7 mouse cellular contexts compared by ENCODE assay signal in the genomic region with DNA sequence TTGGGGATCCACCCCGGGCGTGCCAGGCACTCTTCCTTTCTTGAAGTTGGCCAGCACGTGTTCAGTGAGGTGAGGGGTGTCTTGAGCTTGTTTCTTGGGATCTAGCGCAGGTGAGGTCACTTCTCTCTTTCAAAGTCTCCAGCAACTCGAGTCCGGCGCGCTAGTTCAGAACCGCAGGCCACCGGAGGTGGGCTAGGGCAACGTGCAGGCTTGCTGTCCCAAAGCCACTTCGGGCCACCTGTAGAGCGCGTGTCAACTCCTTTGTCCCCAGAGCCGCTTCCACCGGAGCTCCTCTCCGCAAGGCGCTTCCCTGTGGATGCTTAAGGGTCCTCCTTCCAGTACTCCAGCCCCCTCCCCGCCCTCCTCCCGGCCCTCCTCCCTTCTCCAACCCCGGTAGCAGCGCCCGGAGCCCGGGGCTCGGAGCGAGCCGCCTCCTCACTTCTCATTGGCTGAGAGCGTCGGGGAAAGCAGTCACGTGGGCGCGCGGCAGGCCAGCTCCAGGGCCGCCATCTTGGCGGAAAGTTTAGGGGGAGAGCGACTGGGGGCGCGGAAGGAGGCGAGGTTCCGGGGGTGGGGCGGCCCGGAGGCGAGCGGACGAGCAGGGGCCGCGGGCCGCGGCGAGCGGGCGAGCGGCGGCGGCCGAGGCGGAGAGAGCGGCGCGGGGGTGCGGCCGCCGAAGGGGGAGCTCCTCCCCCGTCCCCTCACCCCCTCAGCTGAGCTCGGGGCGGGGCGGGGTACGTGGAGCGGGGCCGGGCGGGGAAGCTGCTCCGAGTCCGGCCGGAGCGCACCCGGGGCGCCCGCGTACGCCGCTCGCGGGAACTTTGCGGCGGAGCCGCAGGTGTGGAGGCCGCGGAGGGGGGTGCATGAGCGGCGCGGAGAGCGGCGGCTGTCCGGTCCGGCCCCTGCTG. TPM values are rescaled to one million over a fixed set of nuclear protein-coding genes. Genes with fewer than 3 reads are reported as not detected.
DNase-seq lines count a peak whose midpoint lies in the region; ATAC-seq lines count a peak whose summit lies in the region.

A gene (plus strand): TSS at position 65 of the 908 bp plus-strand sequence.

- H3K27ac ChIP-seq in embryonic facial prominence, embryonic 10.5 days (replicated peaks) = peak within 1 kb of the TSS; percentile 99
- peak within 1 kb of the TSS; percentile 99 for H3K27ac ChIP-seq in limb, embryonic 10.5 days
- peak within 1 kb of the TSS; percentile 88 for H3K27ac ChIP-seq in midbrain, embryonic 13.5 days

- DNase-seq in adrenal gland, postnatal 10 days = peak; percentile 89
- peak; percentile 97 for DNase-seq in embryonic facial prominence, embryonic 10.5 days (ENCODE audit: low spot score)
- DNase-seq in kidney, adult 11 months = peak; percentile 86
- peak; percentile 96 for DNase-seq in limb, embryonic 10.5 days (ENCODE audit: low spot score)
- DNase-seq in spleen, adult 12 weeks (ENCODE audit: low spot score) = peak; percentile 79

- peaks cover 33% of the 10 kb centered on the region for H3K36me3 ChIP-seq in embryonic facial prominence, embryonic 10.5 days (replicated peaks)
- H3K36me3 ChIP-seq in limb, embryonic 10.5 days = peaks cover 37% of the 10 kb centered on the region
- H3K36me3 ChIP-seq in midbrain, embryonic 13.5 days = no peaks in the 10 kb centered on the region

- ATAC-seq in granulocyte monocyte progenitor cell, adult 5-6 weeks (replicated peaks; ENCODE audit: poor library complexity, severe bottlenecking) = peak; percentile 89
- peak; percentile 95 for ATAC-seq in midbrain, embryonic 13.5 days

- no peaks in the 10 kb centered on the region for H3K9me3 ChIP-seq in embryonic facial prominence, embryonic 10.5 days
- H3K9me3 ChIP-seq in limb, embryonic 10.5 days (replicated peaks) = no peaks in the 10 kb centered on the region
- no peaks in the 10 kb centered on the region for H3K9me3 ChIP-seq in midbrain, embryonic 13.5 days

- peak within 1 kb of the TSS; percentile 82 for H3K4me2 ChIP-seq in midbrain, embryonic 13.5 days (replicated peaks)

- peak within 1 kb of the TSS; percentile 83 for H3K9ac ChIP-seq in midbrain, embryonic 13.5 days (replicated peaks)

- H3K4me1 ChIP-seq in embryonic facial prominence, embryonic 10.5 days = peaks cover 36% of the 10 kb centered on the region
- peaks cover 20% of the 10 kb centered on the region for H3K4me1 ChIP-seq in limb, embryonic 10.5 days
- peaks cover 21% of the 10 kb centered on the region for H3K4me1 ChIP-seq in midbrain, embryonic 13.5 days (replicated peaks)

- WGBS in embryonic facial prominence, embryonic 10.5 days = under 1% methylated on average over 95 of the region's 95 CpGs
- under 1% methylated on average over 80 of the region's 95 CpGs for WGBS in limb, embryonic 10.5 days
- 0% methylated on average over 91 of the region's 95 CpGs for WGBS in midbrain, embryonic 13.5 days

- H3K27me3 ChIP-seq in embryonic facial prominence, embryonic 10.5 days (replicated peaks; ENCODE audit: low read depth, poor library complexity, severe bottlenecking) = 0 out of 2 replicates have a peak, but pooled peaks cover 17% of the 10 kb centered on the region
- H3K27me3 ChIP-seq in limb, embryonic 10.5 days (ENCODE audit: low read depth, poor library complexity, severe bottlenecking) = no peaks in the 10 kb centered on the region
- peaks cover 25% of the 10 kb centered on the region for H3K27me3 ChIP-seq in midbrain, embryonic 13.5 days

- peak within 1 kb of the TSS; percentile 96 for H3K4me3 ChIP-seq in embryonic facial prominence, embryonic 10.5 days
- peak within 1 kb of the TSS; percentile 75 for H3K4me3 ChIP-seq in limb, embryonic 10.5 days
- peak within 1 kb of the TSS; percentile 93 for H3K4me3 ChIP-seq in midbrain, embryonic 13.5 days (replicated peaks)

RNA-seq across cellular contexts. Expression of the gene that starts here (rescaled TPM):
- 10 to 100 TPM; 61.9 to 66.1 TPM for total RNA-seq in adrenal gland, postnatal 10 days (2021)
- polyA plus RNA-seq in embryonic facial prominence, embryonic 10.5 days (2016; fragmentation: Nextera tagmentation; extraction: Ambion mirVana) = 27.5 and 27.7 TPM in 2 replicates
- 24.6 and 45.6 TPM in 2 replicates for total RNA-seq in granulocyte monocyte progenitor cell, adult 5-6 weeks (2014; fragmentation: Nextera tagmentation)
- total RNA-seq in granulocyte monocyte progenitor cell, adult 5-6 weeks (2017) = 36.9 and 45.4 TPM in 2 replicates
- 31.4 and 33.9 TPM in 2 replicates for polyA plus RNA-seq in limb, embryonic 10.5 days (2016; fragmentation: Nextera tagmentation; extraction: Ambion mirVana)
- 10.6 and 13.9 TPM in 2 replicates for polyA plus RNA-seq in midbrain, embryonic 13.5 days (2015; fragmentation: Nextera tagmentation; extraction: Ambion mirVana)

Comparison
In these comparisons a context has a peak if more than half of its experiments do, and no peak if none do; other contexts are left out.
1. Peak in every context shown above with its lines: DNase-seq, ATAC-seq, H3K4me3 ChIP-seq and H3K27ac ChIP-seq.